Mouse (Mus musculus) cortical plate, adult 2 months (tissue): ENCODE results near the gene Tcf15. TPM values are rescaled to one million over a fixed set of nuclear protein-coding genes. Genes with fewer than 3 reads are reported as not detected.

Experiments used
- H3K27ac ChIP-seq: fragments of 200-500 bp; 2 replicates; pipeline ENCODE4 v1.5.1; 2012; ENCODE audit warnings: low read length, control low read depth, inconsistent platforms; ENCODE audit not compliant: insufficient read depth
- H3K4me1 ChIP-seq: fragments of 200-500 bp; 2 replicates; pipeline ENCODE4 v1.6.1; 2011; ENCODE audit warnings: low read length; ENCODE audit not compliant: control insufficient read depth, insufficient read depth
- H3K4me3 ChIP-seq: fragments of 200-500 bp; 2 replicates; pipeline ENCODE4 v1.5.1; 2011; ENCODE audit warnings: mild to moderate bottlenecking, low read length, control low read depth; ENCODE audit not compliant: insufficient read depth
- CTCF ChIP-seq: fragments of 200-500 bp; IDR thresholded peaks from 2 replicates; pipeline ENCODE4 v1.5.1; 2011; ENCODE audit warnings: mild to moderate bottlenecking, control low read depth, low read length; ENCODE audit not compliant: insufficient read depth; ENCODE audit errors: extremely low read depth
- POLR2A ChIP-seq: fragments of 200-500 bp; IDR thresholded peaks from 2 replicates; pipeline ENCODE4 v1.6.1; 2011; ENCODE audit warnings: mild to moderate bottlenecking, low read length, control low read depth; ENCODE audit not compliant: insufficient read depth; ENCODE audit errors: extremely low read depth
- polyA plus RNA-seq: library from polyadenylated mRNA; depleted of rRNA; stranded (reverse); fragments of >200 nt; gene quantifications from 2 replicates; pipeline ENCODE4 v1.2.3, GENCODE M21; 2012; rRNA removed

The Tcf15 gene
- polyA plus RNA-seq, 1 experiment: 1.0 TPM

DNA sequence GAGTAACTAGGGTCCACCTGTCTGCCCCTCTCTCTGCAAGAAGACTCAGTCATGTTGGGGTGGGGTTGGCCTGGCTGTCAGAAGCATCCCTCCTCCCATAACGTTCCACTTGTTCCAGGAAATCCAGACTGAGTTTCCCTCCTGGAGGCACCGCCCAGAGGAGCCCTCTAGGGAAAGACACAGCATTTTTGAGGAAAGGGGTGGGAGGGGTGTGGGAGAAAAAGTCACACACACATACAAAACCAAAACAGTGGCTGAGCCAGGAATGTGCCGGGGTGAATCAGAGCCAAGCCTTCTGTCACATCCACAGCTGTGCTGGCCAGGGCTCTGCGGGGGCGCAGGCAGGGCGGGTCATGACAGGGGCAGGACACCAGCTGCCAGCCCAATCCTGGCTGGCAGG lies 37.0 kb downstream of the Tcf15 start:
- no peaks in the 10 kb centered on the region for H3K4me1 ChIP-seq
- H3K4me3 ChIP-seq: no peak overlapping the region
- no peak overlapping the region for H3K27ac ChIP-seq
- TF ChIP-seq CTCF (no peak), POLR2A (no peak)

- H3K4me1 ChIP-seq: no peaks in the 10 kb centered on the region
- TF ChIP-seq POLR2A: no peak
- no peak for TF ChIP-seq CTCF
- no peak overlapping the region for H3K4me3 ChIP-seq
- no peak overlapping the region for H3K27ac ChIP-seq
These were observed 43.8 kb downstream of the Tcf15 start for GRCm38 (mm10) chr2:152187132-152187531.

DNA sequence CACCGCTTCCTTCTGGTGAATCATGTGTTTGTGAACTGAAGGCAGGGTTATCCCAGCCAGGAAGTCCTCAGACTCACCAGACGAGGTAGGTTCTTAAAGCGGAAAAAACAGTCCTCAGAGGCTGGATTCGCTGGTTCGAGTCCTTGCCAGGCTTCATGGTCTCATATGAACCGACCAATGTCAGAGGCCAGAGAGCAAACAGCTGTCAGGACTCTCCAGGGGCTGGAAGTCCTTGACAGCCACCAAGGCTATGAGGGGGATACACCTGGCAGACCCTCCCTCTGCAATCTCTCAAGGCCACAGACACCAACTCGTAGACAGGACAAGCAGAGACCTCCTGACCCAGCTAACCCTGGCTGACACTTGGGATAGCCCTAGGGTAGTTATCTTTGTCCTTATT lies 45.9 kb downstream of the Tcf15 start:
- H3K27ac ChIP-seq: no peak overlapping the region
- no peaks in the 10 kb centered on the region for H3K4me1 ChIP-seq
- no peak overlapping the region for H3K4me3 ChIP-seq
- no peak for TF ChIP-seq POLR2A
- TF ChIP-seq CTCF: no peak

DNA sequence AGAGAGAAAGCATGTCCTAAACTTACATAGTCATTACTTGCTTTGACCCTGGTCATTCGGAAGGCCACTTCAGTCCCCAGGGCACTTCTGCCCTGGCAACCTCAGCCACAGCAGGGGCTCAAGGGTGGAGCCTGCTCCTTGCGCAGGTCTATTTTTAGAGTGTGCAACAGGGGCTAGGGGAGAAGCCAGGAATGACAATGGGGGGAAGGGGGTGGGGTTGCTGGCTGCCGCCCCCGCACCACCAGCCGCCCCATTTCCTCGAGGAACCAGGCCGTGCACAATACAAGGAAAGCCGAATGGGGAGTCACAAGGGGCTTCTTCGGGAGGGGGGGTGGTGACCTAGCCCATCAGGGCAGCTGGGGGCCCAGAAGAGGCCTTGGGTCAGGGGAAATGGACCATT lies 46.3 kb downstream of the Tcf15 start:
- Histone ChIP-seq H3K4me3 (no peak overlapping the region), H3K4me1 (no peaks in the 10 kb centered on the region), H3K27ac (no peak overlapping the region)
- no peak for TF ChIP-seq CTCF

GRCm38 (mm10) chr2:152190161-152190560 lies 46.8 kb downstream of the Tcf15 start:
- Histone ChIP-seq H3K4me3 (no peak overlapping the region), H3K4me1 (no peaks in the 10 kb centered on the region), H3K27ac (no peak overlapping the region)
- TF ChIP-seq CTCF: no peak
- TF ChIP-seq POLR2A: no peak

GRCm38 (mm10) chr2:152192591-152193345 lies 49.4 kb downstream of the Tcf15 start:
- TF ChIP-seq POLR2A: no peak
- no peak for TF ChIP-seq CTCF
- H3K4me1 ChIP-seq: no peaks in the 10 kb centered on the region
- H3K27ac ChIP-seq: no peak overlapping the region
- H3K4me3 ChIP-seq: no peak overlapping the region

DNA sequence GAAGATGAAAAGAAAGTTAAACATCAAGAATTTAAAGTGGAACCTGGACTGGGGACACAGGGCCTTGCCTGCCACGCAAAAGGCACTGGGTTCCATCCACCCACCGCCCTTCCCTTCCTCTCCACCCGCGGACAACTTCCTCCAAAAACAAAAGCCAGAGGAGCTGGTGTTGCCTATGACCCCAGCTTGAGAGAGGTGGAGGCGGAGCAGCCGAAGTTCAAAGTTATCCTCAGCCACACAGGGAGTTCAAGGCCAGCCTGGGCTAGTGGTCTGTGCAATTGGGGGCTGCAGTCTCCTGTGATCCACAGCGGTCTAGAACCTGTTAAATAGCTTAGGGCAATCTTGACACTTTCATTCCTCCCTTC lies 50.0 kb downstream of the Tcf15 start:
- TF ChIP-seq CTCF: no peak
- TF ChIP-seq POLR2A: no peak
- Histone ChIP-seq H3K4me1 (no peaks in the 10 kb centered on the region), H3K27ac (no peak overlapping the region), H3K4me3 (no peak overlapping the region)

DNA sequence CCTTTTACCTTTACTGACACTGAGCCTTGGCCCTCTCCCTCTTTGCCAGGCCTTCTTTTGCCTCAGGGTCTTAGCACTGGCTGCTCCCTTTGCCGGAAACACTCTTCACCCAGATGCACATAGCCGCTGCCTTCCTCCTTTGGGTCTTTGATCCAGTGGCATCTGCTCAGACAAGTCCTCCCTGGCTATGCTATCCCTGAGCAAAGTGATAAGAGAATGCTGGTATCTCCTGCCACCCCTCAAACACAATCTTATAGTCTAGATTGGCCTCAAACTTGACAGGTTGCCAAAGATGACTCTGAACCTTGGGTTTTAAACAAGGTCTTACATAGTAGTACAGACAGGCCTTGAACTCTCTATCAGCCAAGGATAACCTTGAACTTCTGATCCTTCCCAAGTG lies 51.2 kb downstream of the Tcf15 start:
- Histone ChIP-seq H3K27ac (no peak overlapping the region), H3K4me1 (no peaks in the 10 kb centered on the region), H3K4me3 (no peak overlapping the region)
- no peak for TF ChIP-seq CTCF
- TF ChIP-seq POLR2A: no peak

DNA sequence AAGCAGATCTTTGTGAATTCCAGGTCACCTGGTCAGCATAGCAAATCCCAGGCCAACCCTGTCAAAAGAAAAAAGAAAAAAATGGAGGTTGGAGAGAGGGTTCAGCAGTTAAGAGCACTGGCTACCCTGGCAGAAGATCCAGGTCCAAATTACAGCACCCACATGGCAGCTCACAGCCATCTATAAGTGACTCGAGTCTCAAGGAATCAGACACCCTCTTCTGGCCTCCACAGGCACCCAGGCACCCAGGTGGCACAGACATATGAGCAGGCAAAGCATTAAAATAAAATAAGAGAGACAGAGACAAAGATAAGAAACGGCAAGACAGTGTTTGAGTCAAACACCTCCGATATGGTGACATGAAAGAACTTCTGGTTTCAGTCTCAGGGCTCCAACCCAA lies 53.5 kb downstream of the Tcf15 start:
- Histone ChIP-seq H3K4me3 (no peak overlapping the region), H3K4me1 (no peaks in the 10 kb centered on the region), H3K27ac (no peak overlapping the region)
- TF ChIP-seq CTCF (no peak), POLR2A (no peak)

- Histone ChIP-seq H3K4me3 (no peak overlapping the region), H3K4me1 (no peaks in the 10 kb centered on the region), H3K27ac (no peak overlapping the region)
- no peak for TF ChIP-seq POLR2A
- TF ChIP-seq CTCF: peak; percentile 82
These were observed 53.9 kb downstream of the Tcf15 start for GRCm38 (mm10) chr2:152197301-152197712.

Other genes starting within 250 kb of the Tcf15 start
- gene Angpt4, start 232.4 kb upstream of the Tcf15 start, polyA plus RNA-seq: 0.09 and 0.10 TPM in 2 replicates
- gene Fam110a, start 163.3 kb upstream of the Tcf15 start, polyA plus RNA-seq: 6.6 and 6.9 TPM in 2 replicates
- gene Slc52a3, start 147.1 kb upstream of the Tcf15 start, polyA plus RNA-seq: 3.1 and 3.3 TPM in 2 replicates
- 9.9 and 12.1 TPM in 2 replicates for gene Scrt2, start 62.0 kb upstream of the Tcf15 start, polyA plus RNA-seq
- gene Srxn1, start 38.0 kb upstream of the Tcf15 start, polyA plus RNA-seq: 94.9 and 97.3 TPM in 2 replicates
- 70.7 and 73.3 TPM in 2 replicates for gene Csnk2a1, start 83.3 kb downstream of the Tcf15 start, polyA plus RNA-seq
- gene Tbc1d20, start 150.3 kb downstream of the Tcf15 start, polyA plus RNA-seq: 41.4 and 44.7 TPM in 2 replicates
- gene Rbck1, start 189.1 kb downstream of the Tcf15 start, polyA plus RNA-seq: 197 and 210 TPM in 2 replicates
- gene Trib3, start 200.5 kb downstream of the Tcf15 start, polyA plus RNA-seq: 0.40 and 0.61 TPM in 2 replicates
- gene Nrsn2, start 233.1 kb downstream of the Tcf15 start, polyA plus RNA-seq: 72.3 and 81.3 TPM in 2 replicates